Mouse (Mus musculus) liver, embryonic 12.5 days (tissue): ENCODE measurements around the gene Ntn1. TPM values are rescaled to one million over a fixed set of nuclear protein-coding genes. Genes with fewer than 3 reads are reported as not detected.

Experiments used
- ATAC-seq: fragments of 200-750 bp; cut with Nextera tagmentation; 2 replicates; pipeline ENCODE4 v1.8.0; 2017; ENCODE audit warnings: moderate number of reproducible peaks, mild to moderate bottlenecking, moderate library complexity
- H3K27ac ChIP-seq: fragments of 300-500 bp; sonication (generic); 2 replicates; pipeline ENCODE4 v1.5.1; 2016; ENCODE audit warnings: mild to moderate bottlenecking
- H3K27me3 ChIP-seq: fragments of 300-500 bp; sonication (generic); replicated peaks from 2 replicates; pipeline ENCODE4 v1.6.1; 2016; ENCODE audit warnings: mild to moderate bottlenecking, moderate library complexity
- H3K36me3 ChIP-seq: fragments of 300-500 bp; sonication (generic); 2 replicates; pipeline ENCODE4 v1.6.1; 2016; ENCODE audit warnings: mild to moderate bottlenecking, moderate library complexity
- H3K4me1 ChIP-seq: fragments of 300-500 bp; sonication (generic); 2 replicates; pipeline ENCODE4 v1.6.1; 2016
- H3K4me2 ChIP-seq: fragments of 300-500 bp; sonication (generic); 2 replicates; pipeline ENCODE4 v1.6.1; 2016; ENCODE audit warnings: mild to moderate bottlenecking, moderate library complexity
- H3K4me3 ChIP-seq: fragments of 300-500 bp; sonication (generic); 2 replicates; pipeline ENCODE4 v1.5.1; 2016; ENCODE audit warnings: mild to moderate bottlenecking, moderate library complexity
- H3K9ac ChIP-seq: fragments of 300-500 bp; sonication (generic); 2 replicates; pipeline ENCODE4 v1.6.1; 2016; ENCODE audit warnings: mild to moderate bottlenecking, moderate library complexity
- H3K9me3 ChIP-seq: fragments of 300-500 bp; sonication (generic); replicated peaks from 2 replicates; pipeline ENCODE4 v1.6.1; 2016; ENCODE audit warnings: mild to moderate bottlenecking, moderate library complexity
- WGBS: fragments of 180-500 bp; shearing (Covaris S2); methylation state at CpG from one replicate; pipeline ENCODE4 v1.1.7; 2016; ENCODE audit not compliant: insufficient replicate concordance; 5-methylcytosine and 5-hydroxymethylcytosine counted together
- polyA plus RNA-seq: library from polyadenylated mRNA; unstranded; fragments of >200 nt; fragmentation: Nextera tagmentation; extraction: Ambion mirVana; gene quantifications from 2 replicates; pipeline ENCODE4 v1.2.1, GENCODE M21; 2016

The Ntn1 gene
- polyA plus RNA-seq, 1 experiment from 2014 or later: 0.57 TPM

DNA sequence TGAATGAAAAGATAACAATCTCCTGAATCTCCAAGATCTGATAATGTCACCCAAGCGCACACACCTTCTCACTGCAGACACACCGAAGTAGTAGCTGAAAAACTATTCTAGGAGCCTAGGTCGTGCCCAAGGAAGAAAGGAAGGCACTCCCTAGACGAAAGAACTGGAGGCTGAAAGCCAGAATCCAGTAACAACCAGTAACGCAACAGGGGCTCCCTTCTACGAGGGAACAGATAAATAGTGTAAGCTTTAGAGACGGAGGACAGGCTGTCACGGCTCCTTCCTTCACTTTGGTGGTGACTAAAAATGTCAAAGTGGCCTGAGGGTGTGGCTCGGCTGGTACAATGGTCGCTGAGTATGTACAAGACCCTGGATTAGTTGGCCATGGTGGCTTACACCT, 198.1 kb downstream of the Ntn1 start:
- no peak overlapping the region for H3K9ac ChIP-seq
- no peak overlapping the region for H3K4me3 ChIP-seq
- ATAC-seq: no peak
- H3K36me3 ChIP-seq: no peaks in the 10 kb centered on the region
- H3K27ac ChIP-seq: no peak overlapping the region
- no peaks in the 10 kb centered on the region for H3K27me3 ChIP-seq
- no peak overlapping the region for H3K4me2 ChIP-seq
- no peaks in the 10 kb centered on the region for H3K4me1 ChIP-seq
- WGBS: 58% methylated on average over 10 of the region's 10 CpGs
- H3K9me3 ChIP-seq: no peaks in the 10 kb centered on the region

DNA sequence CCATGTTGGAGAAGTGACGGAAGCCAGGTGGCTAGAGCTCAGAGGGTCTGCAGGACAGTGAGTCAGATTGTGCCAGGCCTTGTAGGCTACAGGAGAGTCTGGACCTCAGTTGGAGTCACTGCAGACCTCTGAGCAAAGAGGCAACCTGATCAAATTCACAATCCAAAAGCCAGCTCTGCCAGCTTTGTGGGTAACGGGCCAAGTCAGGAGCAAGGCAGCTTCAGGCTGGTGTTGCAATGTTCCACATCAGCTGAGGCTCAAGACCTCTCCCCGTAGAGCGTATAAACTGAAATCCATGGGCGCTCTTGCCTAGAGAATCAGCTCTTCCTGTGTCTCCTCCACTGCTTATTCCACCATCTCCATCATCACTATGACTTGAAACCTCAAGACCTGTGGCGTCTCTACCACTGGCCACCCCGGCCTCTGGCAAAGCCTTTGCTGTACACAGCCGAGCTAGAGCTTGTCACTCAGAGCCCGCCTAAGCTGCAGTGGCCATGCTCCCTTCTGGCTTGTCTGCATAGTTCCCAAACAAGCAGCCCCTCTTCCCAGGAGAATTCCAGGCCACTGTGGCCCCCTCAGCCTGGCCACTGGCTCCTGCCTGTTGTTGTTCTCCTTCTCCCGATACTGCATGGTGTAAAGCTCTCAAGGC, 198.7 kb downstream of the Ntn1 start:
- ATAC-seq: no peak
- Histone ChIP-seq H3K4me2 (no peak overlapping the region), H3K4me1 (no peaks in the 10 kb centered on the region), H3K4me3 (no peak overlapping the region), H3K27ac (no peak overlapping the region), H3K9me3 (no peaks in the 10 kb centered on the region), H3K9ac (no peak overlapping the region), H3K36me3 (no peaks in the 10 kb centered on the region), H3K27me3 (no peaks in the 10 kb centered on the region)
- WGBS: 76% methylated on average over 10 of the region's 10 CpGs

DNA sequence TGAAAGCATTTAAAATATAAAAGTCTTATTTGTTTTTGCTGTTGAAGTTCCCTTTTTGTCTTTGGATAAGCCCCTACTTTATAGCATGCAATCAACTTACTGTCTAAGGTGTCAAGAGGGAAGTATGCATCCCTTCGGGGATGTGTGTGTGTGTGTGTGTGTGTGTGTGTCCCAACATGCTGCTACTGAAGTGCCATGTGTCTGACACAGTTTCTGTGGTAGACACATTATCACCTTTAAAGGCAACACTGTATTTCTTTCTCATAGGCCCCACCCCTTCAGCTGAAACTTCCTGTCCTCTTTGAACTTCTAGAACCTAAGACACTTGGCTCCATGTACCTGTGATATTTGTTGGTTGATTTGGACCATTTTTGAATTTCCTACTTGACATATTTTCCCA, 199.6 kb downstream of the Ntn1 start:
- Histone ChIP-seq H3K4me3 (no peak overlapping the region), H3K4me2 (no peak overlapping the region), H3K9ac (no peak overlapping the region), H3K27me3 (no peaks in the 10 kb centered on the region), H3K9me3 (no peaks in the 10 kb centered on the region), H3K36me3 (no peaks in the 10 kb centered on the region), H3K27ac (no peak overlapping the region), H3K4me1 (0 out of 2 replicates have a peak, but pooled peaks cover under 1% of the 10 kb centered on the region)
- no peak for ATAC-seq
- 43% methylated on average over 1 of the region's 1 CpGs for WGBS

DNA sequence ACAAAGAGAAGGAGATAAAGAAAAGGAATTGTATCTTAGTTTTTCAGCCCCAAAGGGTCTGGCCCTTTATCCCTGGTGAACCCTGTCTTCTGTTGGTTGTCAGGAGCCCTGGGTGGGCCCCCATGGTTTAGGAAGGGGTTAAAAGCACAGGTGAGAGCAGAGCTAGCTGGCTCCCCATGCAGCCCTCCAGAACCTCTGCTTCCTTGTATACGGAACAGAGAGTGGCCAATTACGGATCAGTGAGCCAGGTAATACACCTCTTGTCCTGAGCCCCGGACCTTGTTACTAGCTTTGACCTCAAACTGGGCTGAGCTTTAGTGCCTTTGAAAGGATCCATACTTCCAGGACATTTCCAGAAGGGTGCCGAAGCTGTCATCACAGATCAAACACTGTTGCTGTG, 200.1 kb downstream of the Ntn1 start:
- no peaks in the 10 kb centered on the region for H3K36me3 ChIP-seq
- H3K27ac ChIP-seq: no peak overlapping the region
- H3K27me3 ChIP-seq: no peaks in the 10 kb centered on the region
- no peak overlapping the region for H3K4me3 ChIP-seq
- ATAC-seq: no peak
- no peak overlapping the region for H3K9ac ChIP-seq
- H3K4me1 ChIP-seq: 0 out of 2 replicates have a peak, but pooled peaks cover 6% of the 10 kb centered on the region
- H3K9me3 ChIP-seq: no peaks in the 10 kb centered on the region
- H3K4me2 ChIP-seq: no peak overlapping the region
- 72% methylated on average over 4 of the region's 4 CpGs for whole genome bisulfite sequencing

DNA sequence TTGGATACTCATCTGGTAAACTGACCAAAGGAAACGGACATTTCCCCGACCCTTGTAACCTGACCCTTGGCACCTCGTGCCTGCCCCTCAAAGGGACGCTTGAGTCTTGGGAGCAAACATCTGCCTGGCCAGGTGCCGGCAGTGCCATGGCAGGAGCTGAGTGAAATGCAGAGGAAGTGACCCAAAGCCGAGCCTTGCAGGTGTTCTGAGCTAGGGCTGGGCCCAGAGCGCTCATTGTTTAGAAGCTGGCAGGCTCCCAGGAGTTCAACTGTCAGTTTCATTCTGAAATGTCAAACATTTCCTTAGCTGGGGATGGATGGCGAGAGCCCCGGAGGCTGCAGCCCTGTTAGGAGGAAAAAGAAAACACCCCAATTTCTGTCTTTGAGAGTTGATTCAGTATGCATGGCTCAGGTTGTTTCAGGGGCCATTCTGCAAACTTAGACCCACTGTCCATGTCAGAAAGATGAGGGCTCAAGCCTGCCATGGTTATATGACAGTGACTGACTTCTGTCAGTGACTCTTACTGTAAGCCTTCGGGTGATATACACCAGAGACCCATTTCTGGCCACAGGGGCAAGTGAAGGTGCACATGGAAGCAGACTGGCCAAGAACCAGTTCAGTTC, 200.7 kb downstream of the Ntn1 start:
- Histone ChIP-seq H3K27me3 (no peaks in the 10 kb centered on the region), H3K4me2 (no peak overlapping the region), H3K36me3 (no peaks in the 10 kb centered on the region), H3K4me3 (no peak overlapping the region), H3K9ac (no peak overlapping the region), H3K9me3 (no peaks in the 10 kb centered on the region), H3K4me1 (0 out of 2 replicates have a peak, but pooled peaks cover 9% of the 10 kb centered on the region), H3K27ac (no peak overlapping the region)
- WGBS: 47% methylated on average over 10 of the region's 10 CpGs
- no peak for ATAC-seq

GRCm38 (mm10) chr11:68199103-68199502, 201.5 kb downstream of the Ntn1 start:
- ATAC-seq: no peak
- no peak overlapping the region for H3K27ac ChIP-seq
- WGBS: 67% methylated on average over 8 of the region's 8 CpGs
- H3K27me3 ChIP-seq: no peaks in the 10 kb centered on the region
- no peak overlapping the region for H3K4me3 ChIP-seq
- no peaks in the 10 kb centered on the region for H3K36me3 ChIP-seq
- H3K9me3 ChIP-seq: no peaks in the 10 kb centered on the region
- no peak overlapping the region for H3K9ac ChIP-seq
- 0 out of 2 replicates have a peak, but pooled peaks cover 9% of the 10 kb centered on the region for H3K4me1 ChIP-seq
- no peak overlapping the region for H3K4me2 ChIP-seq

GRCm38 (mm10) chr11:68198696-68199095, 201.9 kb downstream of the Ntn1 start:
- H3K36me3 ChIP-seq: no peaks in the 10 kb centered on the region
- no peak overlapping the region for H3K9ac ChIP-seq
- no peak for ATAC-seq
- H3K4me1 ChIP-seq: 0 out of 2 replicates have a peak, but pooled peaks cover 9% of the 10 kb centered on the region
- H3K9me3 ChIP-seq: no peaks in the 10 kb centered on the region
- H3K4me3 ChIP-seq: no peak overlapping the region
- 63% methylated on average over 10 of the region's 10 CpGs for WGBS
- no peak overlapping the region for H3K27ac ChIP-seq
- H3K4me2 ChIP-seq: no peak overlapping the region
- no peaks in the 10 kb centered on the region for H3K27me3 ChIP-seq

- H3K4me1 ChIP-seq: 0 out of 2 replicates have a peak, but pooled peaks cover 9% of the 10 kb centered on the region
- 81% methylated on average over 11 of the region's 11 CpGs for WGBS
- H3K27me3 ChIP-seq: no peaks in the 10 kb centered on the region
- no peaks in the 10 kb centered on the region for H3K36me3 ChIP-seq
- H3K9me3 ChIP-seq: no peaks in the 10 kb centered on the region
- H3K4me3 ChIP-seq: no peak overlapping the region
- ATAC-seq: no peak
- H3K27ac ChIP-seq: no peak overlapping the region
- no peak overlapping the region for H3K9ac ChIP-seq
- no peak overlapping the region for H3K4me2 ChIP-seq
These were observed 203.2 kb downstream of the Ntn1 start for GRCm38 (mm10) chr11:68197471-68197870.

- Histone ChIP-seq H3K27me3 (no peaks in the 10 kb centered on the region), H3K9me3 (no peaks in the 10 kb centered on the region), H3K27ac (no peak overlapping the region), H3K36me3 (no peaks in the 10 kb centered on the region), H3K4me1 (0 out of 2 replicates have a peak, but pooled peaks cover 9% of the 10 kb centered on the region), H3K4me3 (no peak overlapping the region), H3K9ac (no peak overlapping the region), H3K4me2 (no peak overlapping the region)
- no peak for ATAC-seq
- 73% methylated on average over 6 of the region's 6 CpGs for WGBS
These were observed 204.1 kb downstream of the Ntn1 start for GRCm38 (mm10) chr11:68196566-68196965.

DNA sequence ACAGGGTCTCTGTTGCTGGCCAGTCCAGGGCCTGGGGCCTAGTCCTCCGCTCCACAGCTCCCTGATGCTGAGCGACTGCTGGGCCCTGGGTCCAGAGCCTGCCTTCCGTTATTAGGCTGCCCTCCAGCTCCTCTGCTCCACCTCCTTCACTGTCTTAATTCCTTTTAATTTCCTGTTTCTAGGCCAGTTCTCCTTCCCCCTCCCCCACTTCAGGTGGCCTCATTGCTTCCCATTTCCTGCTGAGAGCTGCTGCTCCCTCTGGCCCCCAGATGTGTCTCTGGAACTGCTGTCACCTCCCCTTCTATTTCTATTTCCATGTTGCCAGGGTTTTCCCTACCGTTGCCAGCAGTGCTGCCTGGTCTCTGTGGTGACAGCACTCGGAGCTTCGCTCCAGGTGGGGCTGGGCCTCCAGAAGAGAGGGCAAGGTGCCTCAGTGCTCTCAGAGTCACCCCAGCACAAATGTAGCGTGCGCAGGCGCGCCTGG, 204.9 kb downstream of the Ntn1 start:
- Histone ChIP-seq H3K9me3 (no peaks in the 10 kb centered on the region), H3K4me1 (0 out of 2 replicates have a peak, but pooled peaks cover 9% of the 10 kb centered on the region), H3K27ac (no peak overlapping the region), H3K4me2 (no peak overlapping the region), H3K36me3 (no peaks in the 10 kb centered on the region), H3K9ac (no peak overlapping the region), H3K27me3 (no peaks in the 10 kb centered on the region), H3K4me3 (no peak overlapping the region)
- no peak for ATAC-seq
- 70% methylated on average over 10 of the region's 10 CpGs for WGBS

DNA sequence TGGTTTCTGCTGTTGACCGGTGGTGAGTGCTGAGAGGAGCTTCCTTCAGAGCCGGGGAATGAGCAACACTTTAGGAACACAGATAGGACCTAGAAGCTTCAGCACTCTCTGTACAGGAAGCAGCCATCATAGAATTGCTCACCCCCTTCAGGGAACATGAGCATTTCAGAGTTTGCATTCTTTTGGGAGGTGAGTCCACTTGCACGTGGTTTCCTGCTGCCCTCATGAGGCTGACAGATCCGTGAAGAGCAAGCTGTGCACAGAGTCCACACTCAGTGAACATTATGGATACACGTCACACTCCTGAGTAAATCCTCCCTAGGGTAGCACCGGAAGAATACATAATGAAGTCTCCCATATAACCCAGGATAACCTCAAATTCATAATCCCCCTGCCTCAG, 205.5 kb downstream of the Ntn1 start:
- no peak for ATAC-seq
- no peaks in the 10 kb centered on the region for H3K36me3 ChIP-seq
- no peak overlapping the region for H3K9ac ChIP-seq
- no peaks in the 10 kb centered on the region for H3K9me3 ChIP-seq
- H3K4me1 ChIP-seq: 0 out of 2 replicates have a peak, but pooled peaks cover 9% of the 10 kb centered on the region
- H3K4me2 ChIP-seq: no peak overlapping the region
- H3K27ac ChIP-seq: no peak overlapping the region
- H3K27me3 ChIP-seq: no peaks in the 10 kb centered on the region
- H3K4me3 ChIP-seq: no peak overlapping the region
- WGBS: 66% methylated on average over 6 of the region's 6 CpGs

DNA sequence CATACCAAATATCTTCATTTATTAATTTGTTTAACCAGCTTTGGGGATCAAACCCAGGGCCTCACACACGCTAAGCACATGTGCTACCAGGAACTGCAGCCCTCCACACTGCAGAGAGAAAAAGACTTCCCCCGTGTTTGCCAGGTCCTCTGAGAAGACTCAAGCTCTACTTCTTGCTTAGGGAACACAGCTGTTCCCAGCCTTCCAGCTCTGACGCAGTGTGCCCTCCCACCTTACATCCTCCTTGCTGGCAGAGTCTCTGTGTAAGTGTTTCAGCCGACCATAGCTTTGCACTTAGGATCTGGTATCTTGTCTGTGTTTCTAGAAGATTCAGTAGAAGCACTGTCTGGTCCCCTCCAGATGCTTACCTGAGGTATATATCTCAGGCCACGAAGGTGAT, 209.8 kb downstream of the Ntn1 start:
- 63% methylated on average over 5 of the region's 5 CpGs for WGBS
- no peaks in the 10 kb centered on the region for H3K27me3 ChIP-seq
- H3K4me1 ChIP-seq: 0 out of 2 replicates have a peak, but pooled peaks cover 9% of the 10 kb centered on the region
- no peaks in the 10 kb centered on the region for H3K9me3 ChIP-seq
- no peak overlapping the region for H3K9ac ChIP-seq
- H3K4me2 ChIP-seq: no peak overlapping the region
- no peak for ATAC-seq
- H3K4me3 ChIP-seq: no peak overlapping the region
- no peak overlapping the region for H3K27ac ChIP-seq
- no peaks in the 10 kb centered on the region for H3K36me3 ChIP-seq
